Mouse (Mus musculus): Measurements from ENCODE around the gene Ccl27a. TPM values are rescaled to one million over a fixed set of nuclear protein-coding genes. Genes with fewer than 3 reads are reported as not detected.
"Not testable (repeated sequence)": the region's sequence is repeated elsewhere in the genome, so short reads cannot be mapped to it uniquely, and the experiment has no call there.

Gene Ccl27a
- polyA plus RNA-seq, 1 experiment from 2014 or later: 49.7 TPM

DNA sequence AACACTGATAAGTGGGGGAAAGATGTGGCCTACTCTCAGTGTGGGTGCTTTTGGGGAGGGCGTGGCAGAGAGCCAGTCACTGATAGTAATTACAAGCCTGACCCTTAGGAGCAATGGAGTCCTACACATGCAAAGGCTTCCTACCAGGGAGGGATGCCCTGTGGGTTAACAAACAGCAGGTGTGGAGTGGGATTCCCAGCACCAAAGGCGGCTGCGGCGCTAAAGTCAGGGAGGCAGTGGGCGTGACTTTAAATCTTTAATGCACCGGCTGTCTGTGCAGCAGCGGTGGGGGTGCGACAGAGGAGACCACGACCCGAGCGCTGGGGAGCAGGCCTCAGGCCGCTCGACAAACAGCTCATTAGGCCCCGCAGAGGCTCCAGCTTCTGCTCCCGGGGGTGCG is 1.1 kb downstream of the Ccl27a start:
- H3K36me3 ChIP-seq (ENCODE audit: control insufficient read depth, insufficient read depth, low read length); H3K27me3 ChIP-seq (ENCODE audit: control insufficient read depth, insufficient read depth, low read length); H3K9ac ChIP-seq (replicated peaks; ENCODE audit: low read depth, low read length); ATAC-seq (ENCODE audit: insufficient number of reproducible peaks, insufficient read depth, low FRiP score, low read depth); H3K9me3 ChIP-seq (ENCODE audit: control insufficient read depth, low read depth, low read length); H3K4me1 ChIP-seq (ENCODE audit: control insufficient read depth, insufficient read depth, low read length); H3K27ac ChIP-seq (ENCODE audit: low read length): not testable (repeated sequence)
- 2% methylated on average over 6 of the region's 16 CpGs for WGBS
- peak overlapping the region; percentile 32; the same call in 1 of the 2 replicates for H3K4me2 ChIP-seq (replicated peaks; ENCODE audit: low read depth, low read length)
- peak overlapping the region; percentile 12; the same call in 1 of the 2 replicates for H3K4me3 ChIP-seq (ENCODE audit: low read depth, low read length)

DNA sequence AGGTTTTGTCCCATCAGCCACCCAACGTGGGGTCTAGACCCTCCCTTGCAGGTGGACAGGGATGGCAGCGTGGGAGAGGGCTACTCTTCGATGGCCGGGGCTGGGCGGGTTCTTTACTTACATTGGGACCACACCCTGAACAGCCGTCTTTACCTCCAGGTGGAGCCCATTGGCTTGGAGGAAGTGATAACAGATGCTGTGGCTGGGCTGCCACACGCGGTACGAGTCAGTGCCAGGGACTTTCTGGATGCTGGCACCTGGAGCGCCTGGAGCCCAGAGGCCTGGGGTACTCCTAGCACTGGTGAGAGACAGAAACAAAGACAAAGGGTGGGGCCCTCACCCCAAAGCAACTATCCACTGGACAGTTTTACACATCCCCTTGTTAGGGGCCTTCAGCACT is 6.7 kb downstream of the Ccl27a start:
- not testable (repeated sequence) for H3K4me1 ChIP-seq (ENCODE audit: control insufficient read depth, insufficient read depth, low read length); H3K36me3 ChIP-seq (ENCODE audit: control insufficient read depth, insufficient read depth, low read length); H3K4me2 ChIP-seq (replicated peaks; ENCODE audit: low read depth, low read length); H3K27ac ChIP-seq (ENCODE audit: low read length); H3K4me3 ChIP-seq (ENCODE audit: low read depth, low read length); H3K27me3 ChIP-seq (ENCODE audit: control insufficient read depth, insufficient read depth, low read length); H3K9ac ChIP-seq (replicated peaks; ENCODE audit: low read depth, low read length); H3K9me3 ChIP-seq (ENCODE audit: control insufficient read depth, low read depth, low read length); ATAC-seq (ENCODE audit: insufficient number of reproducible peaks, insufficient read depth, low FRiP score, low read depth)
- 76% methylated on average over 10 of the region's 10 CpGs for WGBS

DNA sequence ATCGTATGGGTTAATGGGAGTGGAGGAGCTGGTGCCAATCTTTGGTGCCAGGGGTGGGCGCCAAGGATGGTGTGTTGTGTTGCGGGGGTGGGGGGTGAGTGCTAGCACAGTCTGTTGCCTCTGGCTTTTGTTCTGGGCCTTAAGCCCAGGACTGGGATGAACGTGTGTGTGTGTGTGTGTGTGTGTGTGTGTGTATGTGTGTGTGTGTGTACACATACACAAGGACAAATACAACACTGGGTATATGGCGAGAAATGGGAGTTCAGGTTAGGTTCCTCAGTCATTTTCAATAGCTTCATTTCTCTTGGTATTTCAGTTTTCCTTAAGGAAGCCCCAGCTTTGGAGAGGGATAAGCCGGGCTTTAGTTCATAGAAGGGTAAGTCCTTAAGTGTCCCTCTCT is 10.9 kb downstream of the Ccl27a start:
- not testable (repeated sequence) for H3K9me3 ChIP-seq (ENCODE audit: control insufficient read depth, low read depth, low read length); H3K4me3 ChIP-seq (ENCODE audit: low read depth, low read length); H3K36me3 ChIP-seq (ENCODE audit: control insufficient read depth, insufficient read depth, low read length); ATAC-seq (ENCODE audit: insufficient number of reproducible peaks, insufficient read depth, low FRiP score, low read depth); H3K9ac ChIP-seq (replicated peaks; ENCODE audit: low read depth, low read length); H3K27me3 ChIP-seq (ENCODE audit: control insufficient read depth, insufficient read depth, low read length); H3K27ac ChIP-seq (ENCODE audit: low read length)
- WGBS: 72% methylated on average over 4 of the region's 6 CpGs
- 0 out of 2 replicates have a peak overlapping the region, but pooled peaks have one; percentile 79 for H3K4me2 ChIP-seq (replicated peaks; ENCODE audit: low read depth, low read length)
- H3K4me1 ChIP-seq (ENCODE audit: control insufficient read depth, insufficient read depth, low read length): peaks cover 29% of the 10 kb centered on the region

DNA sequence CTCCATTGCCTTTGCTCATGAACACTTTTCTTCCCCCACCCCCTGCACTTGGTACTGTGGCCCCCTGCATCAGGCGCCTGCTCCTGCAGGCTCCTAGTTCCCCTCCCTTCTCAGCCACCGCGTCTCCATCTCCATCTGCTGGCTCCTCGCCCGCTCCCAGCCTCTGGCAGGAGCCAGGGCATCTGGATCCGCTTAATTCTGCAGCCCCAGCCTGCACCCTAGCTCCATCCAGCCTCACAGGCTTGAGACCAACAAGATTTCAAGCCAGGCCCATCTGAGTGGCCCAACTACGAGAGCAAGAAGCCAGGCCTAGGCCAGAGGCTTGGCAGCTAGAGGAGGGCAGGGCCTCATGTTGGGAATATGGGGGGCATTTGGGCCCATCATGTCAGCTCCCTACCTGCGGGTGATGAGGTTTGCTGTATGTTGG is 11.3 kb downstream of the Ccl27a start:
- ATAC-seq (ENCODE audit: insufficient number of reproducible peaks, insufficient read depth, low FRiP score, low read depth): 0 out of 2 replicates have a peak, but pooled peaks have one; percentile 16
- peak overlapping the region; percentile 52 for H3K4me3 ChIP-seq (ENCODE audit: low read depth, low read length)
- peak overlapping the region; percentile 91; the same call in 1 of the 2 replicates for H3K27ac ChIP-seq (ENCODE audit: low read length)

DNA sequence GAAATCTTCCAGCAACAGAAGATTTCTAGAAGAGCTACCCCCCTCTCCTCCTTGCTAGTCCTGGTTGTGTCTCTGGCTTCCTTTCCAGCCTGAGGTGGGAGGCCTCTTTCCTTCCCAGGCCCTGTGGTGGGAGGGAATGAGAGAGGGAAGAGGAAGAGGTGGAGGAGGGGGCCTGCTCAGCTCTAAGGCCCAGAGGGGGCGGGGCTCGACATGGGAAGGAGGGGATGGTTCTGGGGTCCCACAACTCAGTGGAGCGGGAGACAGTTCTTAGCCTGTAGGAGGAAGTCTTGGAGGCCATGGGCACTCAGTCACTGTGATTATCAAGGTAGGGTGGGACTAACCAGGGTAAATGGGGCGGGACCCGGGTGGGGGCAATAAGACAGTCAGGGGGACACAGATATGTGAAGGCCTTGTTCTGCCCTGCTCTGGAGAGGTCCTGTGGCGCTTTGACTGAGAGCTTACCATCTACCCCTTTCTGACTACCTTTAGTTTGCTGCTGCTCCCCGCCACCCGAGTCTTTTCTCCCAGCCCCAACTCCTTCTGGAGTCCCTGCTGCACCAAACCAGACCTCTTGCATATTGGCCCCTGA is 11.9 kb downstream of the Ccl27a start:
- peak overlapping the region; percentile 79 for H3K4me2 ChIP-seq (replicated peaks; ENCODE audit: low read depth, low read length)
- H3K27me3 ChIP-seq (ENCODE audit: control insufficient read depth, insufficient read depth, low read length): no peaks in the 10 kb centered on the region
- H3K4me3 ChIP-seq (ENCODE audit: low read depth, low read length): peak overlapping the region; percentile 52
- peaks cover 29% of the 10 kb centered on the region for H3K4me1 ChIP-seq (ENCODE audit: control insufficient read depth, insufficient read depth, low read length)
- 38% methylated on average over 8 of the region's 8 CpGs for WGBS
- H3K27ac ChIP-seq (ENCODE audit: low read length): peak overlapping the region; percentile 91
- no peaks in the 10 kb centered on the region for H3K9me3 ChIP-seq (ENCODE audit: control insufficient read depth, low read depth, low read length)
- no peaks in the 10 kb centered on the region; the same call in none of the 2 replicates for H3K36me3 ChIP-seq (ENCODE audit: control insufficient read depth, insufficient read depth, low read length)
- H3K9ac ChIP-seq (replicated peaks; ENCODE audit: low read depth, low read length): no peak overlapping the region; the same call in 1 of the 2 replicates
- peak; percentile 68 for ATAC-seq (ENCODE audit: insufficient number of reproducible peaks, insufficient read depth, low FRiP score, low read depth)

More for the DNA sequence above, 11.3 kb downstream of the Ccl27a start:
- WGBS: 30% methylated on average over 8 of the region's 8 CpGs
- Histone ChIP-seq H3K4me2 (replicated peaks; ENCODE audit: low read depth, low read length) (peak overlapping the region; percentile 79), H3K4me1 (ENCODE audit: control insufficient read depth, insufficient read depth, low read length) (peaks cover 29% of the 10 kb centered on the region)
- H3K36me3 ChIP-seq (ENCODE audit: control insufficient read depth, insufficient read depth, low read length); H3K27me3 ChIP-seq (ENCODE audit: control insufficient read depth, insufficient read depth, low read length); H3K9me3 ChIP-seq (ENCODE audit: control insufficient read depth, low read depth, low read length); H3K9ac ChIP-seq (replicated peaks; ENCODE audit: low read depth, low read length): not testable (repeated sequence)

DNA sequence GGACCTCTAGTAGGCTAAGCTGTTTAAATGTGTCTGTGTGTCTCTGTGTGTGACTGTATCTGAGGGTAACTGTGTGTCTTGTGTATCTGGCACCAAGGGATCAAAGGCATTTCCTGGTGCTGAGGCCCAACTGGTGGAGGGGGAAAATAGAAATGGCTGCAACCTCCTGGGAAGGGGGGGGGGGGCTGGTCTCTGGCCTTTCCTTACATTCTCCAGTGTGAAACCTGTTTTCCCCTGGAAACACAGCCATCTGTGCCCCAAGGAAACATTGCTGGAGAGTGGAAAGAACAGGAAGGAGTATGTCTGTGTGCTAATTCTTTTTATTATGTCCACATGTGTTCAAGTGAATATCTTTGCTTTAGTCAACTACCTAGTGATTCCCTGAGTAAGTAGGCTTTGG is 12.4 kb downstream of the Ccl27a start:
- H3K4me1 ChIP-seq (ENCODE audit: control insufficient read depth, insufficient read depth, low read length): peaks cover 29% of the 10 kb centered on the region
- no peaks in the 10 kb centered on the region; the same call in 1 of the 2 replicates for H3K36me3 ChIP-seq (ENCODE audit: control insufficient read depth, insufficient read depth, low read length)
- H3K9ac ChIP-seq (replicated peaks; ENCODE audit: low read depth, low read length): peak overlapping the region; percentile 48; the same call in 1 of the 2 replicates
- no peak for ATAC-seq (ENCODE audit: insufficient number of reproducible peaks, insufficient read depth, low FRiP score, low read depth)
- H3K4me2 ChIP-seq (replicated peaks; ENCODE audit: low read depth, low read length): peak overlapping the region; percentile 79
- no peaks in the 10 kb centered on the region for H3K27me3 ChIP-seq (ENCODE audit: control insufficient read depth, insufficient read depth, low read length)
- peak overlapping the region; percentile 52; the same call in 1 of the 2 replicates for H3K4me3 ChIP-seq (ENCODE audit: low read depth, low read length)
- H3K9me3 ChIP-seq (ENCODE audit: control insufficient read depth, low read depth, low read length): no peaks in the 10 kb centered on the region
- H3K27ac ChIP-seq (ENCODE audit: low read length): peak overlapping the region; percentile 91

DNA sequence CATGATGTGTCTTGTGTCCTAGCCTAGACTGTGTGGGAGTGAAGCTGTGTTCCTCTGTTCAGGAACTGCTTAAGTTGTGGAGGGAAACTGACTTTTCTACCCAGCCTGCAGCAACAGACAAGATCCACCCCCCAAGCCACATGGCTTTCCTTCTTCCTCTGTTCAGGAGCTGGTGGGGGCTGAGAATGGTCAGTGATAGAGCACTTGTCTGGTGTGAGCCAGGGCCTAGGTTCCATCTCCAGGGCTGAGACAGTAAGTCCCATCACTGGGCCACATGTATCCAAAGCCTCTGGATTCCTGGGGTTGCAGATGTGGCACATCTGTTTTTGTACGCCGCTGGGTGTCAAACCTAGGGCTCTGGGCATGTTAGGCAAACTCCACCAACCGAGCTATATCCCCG is 13.1 kb downstream of the Ccl27a start:
- H3K36me3 ChIP-seq (ENCODE audit: control insufficient read depth, insufficient read depth, low read length): no peaks in the 10 kb centered on the region; the same call in 1 of the 2 replicates
- peaks cover 34% of the 10 kb centered on the region for H3K4me1 ChIP-seq (ENCODE audit: control insufficient read depth, insufficient read depth, low read length)
- no peaks in the 10 kb centered on the region for H3K9me3 ChIP-seq (ENCODE audit: control insufficient read depth, low read depth, low read length)
- 75% methylated on average over 4 of the region's 4 CpGs for WGBS
- H3K27me3 ChIP-seq (ENCODE audit: control insufficient read depth, insufficient read depth, low read length): no peaks in the 10 kb centered on the region
- H3K9ac ChIP-seq (replicated peaks; ENCODE audit: low read depth, low read length): peak overlapping the region; percentile 48
- peak overlapping the region; percentile 52 for H3K4me3 ChIP-seq (ENCODE audit: low read depth, low read length)
- H3K27ac ChIP-seq (ENCODE audit: low read length): peak overlapping the region; percentile 91
- no peak; the same call in 1 of the 2 replicates for ATAC-seq (ENCODE audit: insufficient number of reproducible peaks, insufficient read depth, low FRiP score, low read depth)
- peak overlapping the region; percentile 79 for H3K4me2 ChIP-seq (replicated peaks; ENCODE audit: low read depth, low read length)

DNA sequence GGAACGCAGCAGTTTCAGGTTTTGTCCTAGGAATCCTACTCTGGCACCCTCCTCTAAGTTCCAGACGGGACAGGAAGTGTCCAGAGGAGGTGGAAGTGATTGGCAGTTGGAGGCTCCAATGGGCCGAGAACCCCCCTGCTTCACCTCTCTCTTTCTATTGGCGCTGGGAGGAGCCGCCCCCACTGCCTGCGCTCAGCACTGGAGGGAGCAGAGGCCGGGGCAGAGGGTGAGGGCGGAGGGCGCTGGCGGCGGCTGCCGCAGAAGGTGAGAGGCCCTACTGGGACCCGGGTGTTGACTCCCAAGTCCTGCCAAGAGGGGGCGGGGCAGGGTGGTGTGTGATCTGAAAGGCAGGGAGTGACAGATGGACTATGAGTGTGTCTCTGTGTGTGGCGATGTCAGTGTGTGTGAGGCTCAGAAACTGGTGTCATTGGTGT is 13.7 kb downstream of the Ccl27a start:
- H3K4me1 ChIP-seq (ENCODE audit: control insufficient read depth, insufficient read depth, low read length): peaks cover 34% of the 10 kb centered on the region
- H3K9me3 ChIP-seq (ENCODE audit: control insufficient read depth, low read depth, low read length): no peaks in the 10 kb centered on the region
- H3K36me3 ChIP-seq (ENCODE audit: control insufficient read depth, insufficient read depth, low read length): no peaks in the 10 kb centered on the region; the same call in 1 of the 2 replicates
- ATAC-seq (ENCODE audit: insufficient number of reproducible peaks, insufficient read depth, low FRiP score, low read depth): peak; percentile 85
- peak overlapping the region; percentile 79 for H3K4me2 ChIP-seq (replicated peaks; ENCODE audit: low read depth, low read length)
- peak overlapping the region; percentile 48 for H3K9ac ChIP-seq (replicated peaks; ENCODE audit: low read depth, low read length)
- 1% methylated on average over 15 of the region's 15 CpGs for WGBS
- no peaks in the 10 kb centered on the region for H3K27me3 ChIP-seq (ENCODE audit: control insufficient read depth, insufficient read depth, low read length)
- peak overlapping the region; percentile 52 for H3K4me3 ChIP-seq (ENCODE audit: low read depth, low read length)
- H3K27ac ChIP-seq (ENCODE audit: low read length): peak overlapping the region; percentile 91
